Mouse (Mus musculus): ENCODE data around the gene Exoc6.
"Not testable (repeated sequence)": the region's sequence is repeated elsewhere in the genome, so short reads cannot be mapped to it uniquely, and the experiment has no call there.

The Exoc6 gene

DNA sequence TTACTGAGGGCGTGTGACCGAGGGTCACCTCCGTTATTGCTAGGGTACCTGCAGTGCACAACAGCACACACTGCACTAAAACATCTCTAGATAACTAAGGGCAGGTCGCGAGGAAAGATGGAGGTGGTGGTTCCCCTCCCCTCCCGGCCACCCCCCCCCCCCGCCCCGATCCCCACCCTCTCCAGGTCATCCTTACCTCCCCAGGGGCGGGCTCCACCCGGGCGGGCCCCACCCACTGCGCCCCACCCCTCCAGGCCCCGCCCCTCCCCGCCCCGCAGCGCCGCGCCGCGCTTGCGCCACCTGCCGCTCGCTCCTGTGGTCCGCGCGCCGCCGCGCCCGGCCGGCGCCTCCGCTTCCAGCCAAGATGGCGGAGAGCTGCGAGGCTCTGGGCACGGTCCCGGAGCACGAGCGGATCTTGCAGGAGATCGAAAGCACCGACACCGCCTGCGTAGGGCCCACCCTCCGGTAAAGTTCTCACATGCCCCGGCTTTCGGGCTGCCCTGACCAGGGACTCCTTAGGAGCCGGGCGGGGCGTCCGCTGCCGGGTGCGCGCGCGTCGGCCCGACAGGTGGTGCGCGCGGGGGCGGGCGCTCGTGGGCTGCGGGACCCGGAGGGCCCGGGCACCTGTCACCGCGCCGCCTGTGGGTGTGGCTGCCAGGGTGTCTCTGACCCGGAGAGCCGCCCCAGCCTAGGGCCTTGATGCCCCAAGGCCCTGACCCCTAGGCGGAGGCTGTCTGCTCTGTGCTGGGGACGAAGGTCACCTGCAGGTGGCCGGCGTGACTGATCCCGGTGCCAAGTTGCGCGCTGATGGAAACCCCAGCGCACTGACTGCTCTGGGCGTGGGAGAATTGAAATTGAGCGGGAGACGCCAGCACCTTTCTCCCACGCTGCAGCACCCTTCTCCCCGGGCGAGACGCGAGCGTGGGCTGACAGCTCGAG, at the start of gene Exoc6:
Exoc6 (plus strand) TSS at position 318 of the 939 bp plus-strand sequence.
- DNase-seq, result peak; percentile 71

DNA sequence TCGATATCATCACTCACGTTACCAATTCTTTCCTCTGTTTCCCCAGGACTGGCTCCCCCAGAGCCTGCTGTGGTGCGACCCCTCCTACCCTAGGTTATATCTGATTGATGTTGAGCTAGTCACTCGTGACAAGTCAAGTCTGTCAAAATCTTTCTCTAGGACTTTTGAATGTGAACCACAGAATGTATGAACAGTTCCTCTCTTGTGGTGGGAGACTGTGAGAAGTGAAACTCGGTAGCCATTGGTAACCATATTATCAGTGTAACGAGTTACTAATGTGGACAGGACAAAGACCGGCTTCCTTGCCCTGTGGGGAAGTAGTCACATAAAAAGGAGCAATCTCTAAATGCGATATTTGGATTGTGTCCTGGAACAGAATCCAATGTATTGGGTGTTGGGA, 47.2 kb upstream of the Exoc6 start:
- peak; percentile 60 for DNase-seq

GRCm38 (mm10) chr19:37506066-37506465, 44.2 kb upstream of the Exoc6 start:
- DNase-seq, result no peak

DNA sequence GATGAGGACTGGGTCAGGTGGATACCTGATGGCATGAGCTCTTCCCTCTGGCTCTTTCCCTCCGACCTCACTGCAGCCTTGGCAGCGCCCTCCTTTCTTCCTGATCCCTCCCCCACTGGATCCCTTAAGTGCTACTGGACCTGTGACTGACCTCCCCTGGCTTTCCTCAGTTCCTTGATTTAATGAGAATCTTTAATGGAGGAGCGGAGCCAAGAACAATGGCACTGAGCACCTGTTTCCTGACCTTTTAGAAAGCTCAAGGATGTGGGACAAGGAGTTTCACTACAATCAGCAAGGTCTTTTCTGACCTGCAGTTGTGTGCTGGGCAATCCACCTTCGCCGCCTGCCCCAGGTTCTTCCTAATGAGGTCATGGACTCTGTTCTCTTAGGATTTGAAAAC, 43.6 kb upstream of the Exoc6 start:
- no peak for DNase-seq

- DNase-seq, result peak; percentile 94
Measured at GRCm38 (mm10) chr19:37509725-37510124, 40.5 kb upstream of the Exoc6 start.

GRCm38 (mm10) chr19:37514811-37515292, 35.4 kb upstream of the Exoc6 start:
- DNase-seq, result peak; percentile 70

DNA sequence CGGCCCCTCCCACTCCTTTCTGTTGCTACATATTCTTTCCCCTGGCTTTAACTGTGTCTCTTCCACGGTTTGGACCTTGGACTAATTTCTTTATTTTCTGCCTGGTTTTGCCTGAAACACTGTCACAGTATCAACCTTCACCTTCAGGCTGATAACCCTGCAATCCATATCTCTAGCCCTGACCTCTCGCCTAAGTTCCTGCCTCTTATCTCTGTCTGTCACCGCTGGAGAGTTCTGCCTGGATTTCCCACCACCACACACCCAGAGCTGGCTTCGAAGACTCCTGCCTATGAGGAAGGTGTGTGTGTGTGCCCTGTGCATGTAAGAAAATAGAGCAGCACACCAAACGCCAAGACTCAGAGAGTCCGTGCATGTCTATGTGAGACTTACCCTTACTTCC, 32.8 kb upstream of the Exoc6 start:
- DNase-seq, result no peak

GRCm38 (mm10) chr19:37520740-37521433, 29.3 kb upstream of the Exoc6 start:
- DNase-seq, result no peak

DNA sequence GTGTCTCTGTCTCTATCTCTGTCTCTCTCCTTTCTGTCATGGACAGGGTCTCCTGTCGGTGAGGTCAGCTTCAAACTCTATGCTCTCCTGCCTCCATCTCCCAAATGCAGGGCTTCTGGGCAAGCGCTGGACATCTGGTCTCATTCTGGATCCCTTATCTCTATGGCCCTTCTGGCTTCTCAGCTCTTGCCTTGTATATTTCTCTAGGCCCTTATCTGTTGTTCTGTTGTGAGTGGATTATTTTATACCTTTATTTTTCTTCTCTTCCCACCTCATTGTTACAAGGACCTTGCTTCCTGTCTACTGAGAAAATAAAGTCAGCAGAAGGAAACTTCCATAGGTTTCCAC, 28.8 kb upstream of the Exoc6 start:
- no peak for DNase-seq

DNA sequence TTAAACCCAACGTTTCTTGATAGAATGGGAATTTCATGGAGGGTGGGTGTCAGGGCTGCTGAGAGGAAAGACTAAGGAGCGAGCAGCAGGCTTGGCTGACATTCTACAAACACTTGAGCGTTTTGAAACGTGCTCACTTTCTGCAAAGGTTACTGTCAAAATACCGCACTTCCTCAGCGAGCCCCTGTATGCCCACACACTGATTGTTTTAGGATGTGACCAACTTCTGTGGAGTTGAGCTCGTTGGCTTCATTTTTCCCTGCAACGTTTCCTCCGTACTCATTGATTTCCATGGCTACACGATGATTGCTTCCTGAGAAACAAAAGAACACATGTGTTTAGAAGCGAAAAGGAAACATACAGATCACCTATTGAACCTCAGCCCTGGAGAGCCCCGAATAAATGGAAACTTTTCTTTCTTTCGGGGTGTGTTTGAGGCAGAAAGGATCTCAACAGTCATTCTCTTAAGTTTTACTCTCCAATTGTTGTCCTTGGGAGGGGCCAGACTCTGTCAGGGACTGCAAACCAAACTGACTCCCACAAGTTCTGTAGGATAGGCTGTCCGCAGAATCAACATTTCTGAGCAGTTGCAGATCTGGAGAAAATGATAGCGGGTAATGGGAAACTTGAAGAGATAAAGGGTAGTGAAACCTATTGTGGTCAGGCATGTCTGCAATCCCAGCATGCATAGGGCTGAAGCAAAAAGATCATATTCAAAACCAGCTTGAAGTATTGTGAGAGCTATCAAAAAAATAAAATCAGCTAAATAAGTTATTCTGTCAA, 26.7 kb upstream of the Exoc6 start:
- DNase-seq, result peak; percentile 35

GRCm38 (mm10) chr19:37525925-37526324, 24.3 kb upstream of the Exoc6 start:
- DNase-seq, result no peak

- no peak for DNase-seq
Measured at GRCm38 (mm10) chr19:37526768-37527167, 23.4 kb upstream of the Exoc6 start.

GRCm38 (mm10) chr19:37527736-37528135, 22.5 kb upstream of the Exoc6 start:
- DNase-seq, result not testable (repeated sequence)

DNA sequence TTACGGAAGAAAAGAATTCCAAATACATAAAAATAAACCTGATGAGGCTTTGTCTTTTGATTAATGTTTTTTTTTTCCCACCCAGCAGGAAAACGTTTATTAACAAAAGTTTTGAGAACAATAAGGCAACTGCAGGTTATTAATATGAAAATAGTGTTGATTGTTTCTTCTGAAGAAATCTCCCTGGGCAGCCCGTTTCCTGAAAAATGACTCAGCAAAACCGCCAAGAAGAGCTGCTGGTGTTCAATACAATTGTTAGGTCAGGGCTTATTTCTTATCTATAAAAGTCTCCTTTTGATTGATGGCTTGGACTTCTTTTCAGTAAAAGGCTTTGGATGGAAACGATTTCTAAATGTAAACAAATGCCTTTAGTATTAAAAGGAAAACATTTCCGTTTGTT, 21.6 kb upstream of the Exoc6 start:
- DNase-seq, result no peak

DNA sequence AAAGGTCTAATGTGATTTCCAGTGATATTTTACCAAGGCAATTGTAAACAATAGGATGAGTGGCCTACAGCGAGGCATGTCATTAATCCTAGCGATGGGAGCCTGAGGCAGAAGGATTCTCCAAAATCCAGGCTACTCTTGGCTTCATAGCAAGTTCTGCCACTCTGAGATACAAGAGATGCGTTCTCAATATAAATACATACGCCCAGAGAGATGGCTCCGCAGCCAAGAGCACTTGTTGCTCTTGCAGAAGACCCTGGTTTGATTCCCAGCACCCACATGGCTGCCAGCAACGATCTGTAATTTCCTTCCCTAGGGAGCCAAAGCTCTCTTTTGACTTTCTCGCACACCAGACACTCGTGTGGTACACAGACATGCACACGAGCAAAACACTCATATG, 20.9 kb upstream of the Exoc6 start:
- no peak for DNase-seq

DNA sequence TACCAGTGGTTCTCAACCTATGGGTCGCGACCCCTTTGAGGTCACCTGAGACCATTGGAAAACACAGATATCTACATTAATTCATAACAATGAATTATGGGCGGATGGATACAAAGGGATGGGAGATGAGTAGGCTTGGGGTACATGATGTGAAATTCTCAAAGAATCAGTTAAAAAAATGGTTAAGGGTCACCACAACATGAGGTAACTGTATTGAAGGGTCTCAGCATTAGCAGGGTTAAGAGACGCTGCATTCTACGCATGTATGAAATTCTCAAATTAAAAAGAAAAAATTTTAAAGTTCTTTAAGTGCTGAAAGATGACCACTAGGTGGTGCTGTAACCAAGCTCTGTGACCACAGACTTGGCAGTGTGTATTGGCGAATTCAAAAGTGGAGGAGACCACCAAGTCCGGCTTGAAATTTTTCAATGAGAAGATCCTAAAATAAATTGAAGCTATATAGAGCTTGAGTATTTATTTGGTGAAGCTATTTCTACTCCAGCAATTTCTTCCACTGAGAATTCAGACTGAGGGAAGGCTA, 20.2 kb upstream of the Exoc6 start:
- DNase-seq, result peak; percentile 74

DNA sequence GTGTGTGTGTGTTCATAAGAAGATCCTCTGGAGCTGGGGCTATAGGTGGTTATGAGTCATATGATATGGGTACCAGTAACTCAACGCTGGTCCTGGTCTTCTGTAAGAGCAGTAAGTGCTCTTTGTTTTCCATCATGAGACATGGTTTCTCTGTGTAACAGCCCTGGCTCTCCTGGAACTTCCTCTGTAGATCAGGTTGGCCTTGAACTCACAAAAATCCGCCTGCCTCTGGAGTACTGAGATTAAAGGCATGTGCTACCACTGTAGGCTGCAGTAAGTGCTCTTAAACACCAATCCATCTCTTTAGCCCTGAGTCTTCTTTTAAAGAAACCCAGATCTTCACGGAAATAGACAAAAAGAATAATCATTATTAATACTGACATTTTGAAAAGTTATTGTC, 19.6 kb upstream of the Exoc6 start:
- DNase-seq, result no peak

GRCm38 (mm10) chr19:37531200-37531845, 18.9 kb upstream of the Exoc6 start:
- peak; percentile 45 for DNase-seq

DNA sequence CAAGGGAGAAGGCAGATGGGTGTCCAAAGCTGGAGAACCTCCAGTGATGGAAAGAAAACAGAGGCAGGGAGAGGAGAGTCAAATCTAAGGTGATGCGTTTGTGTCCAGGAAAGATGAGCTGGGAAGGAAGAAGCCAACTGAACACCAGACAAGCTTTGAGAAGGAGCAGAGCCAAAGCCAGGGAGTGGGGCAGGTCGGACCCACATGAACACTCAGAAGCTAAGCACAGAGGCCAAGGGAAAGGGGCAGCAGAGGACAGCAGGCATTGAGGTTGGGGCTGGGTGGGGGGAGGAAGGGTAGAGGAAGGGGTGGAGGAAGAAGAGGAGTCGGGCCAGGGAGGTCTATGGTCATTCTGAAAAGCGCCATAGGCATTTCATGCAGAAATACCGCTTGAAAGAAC, 17.0 kb upstream of the Exoc6 start:
- no peak for DNase-seq

DNA sequence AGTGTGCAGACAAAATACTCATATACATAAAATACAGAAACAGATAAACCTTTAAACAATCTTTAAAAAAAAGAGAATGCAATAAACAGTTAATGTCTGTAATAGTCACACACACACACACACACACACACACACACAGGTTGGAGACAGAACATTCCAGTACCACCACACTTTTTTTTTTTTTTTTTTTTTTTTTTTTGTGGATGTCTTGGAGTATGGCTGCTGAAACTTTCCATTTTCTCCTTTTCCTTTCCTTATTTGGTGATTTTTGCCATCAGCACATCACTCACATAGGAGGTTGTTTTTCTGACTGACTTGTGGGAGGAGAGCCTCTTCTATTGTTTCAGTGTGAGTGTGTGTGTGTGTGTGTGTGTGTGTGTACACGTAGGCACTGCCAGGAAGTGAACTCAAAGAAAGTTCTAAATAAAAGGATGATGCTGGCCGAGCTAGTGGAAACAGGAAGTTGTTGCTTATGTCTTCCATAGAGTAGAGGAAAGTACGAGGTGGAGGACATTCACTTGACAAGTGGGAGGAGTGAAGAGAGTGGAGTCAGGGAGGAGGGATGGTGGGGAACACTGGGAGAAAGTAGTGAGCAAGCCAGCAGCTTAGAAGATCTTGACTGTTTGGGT, 15.4 kb upstream of the Exoc6 start:
- peak; percentile 80 for DNase-seq

DNA sequence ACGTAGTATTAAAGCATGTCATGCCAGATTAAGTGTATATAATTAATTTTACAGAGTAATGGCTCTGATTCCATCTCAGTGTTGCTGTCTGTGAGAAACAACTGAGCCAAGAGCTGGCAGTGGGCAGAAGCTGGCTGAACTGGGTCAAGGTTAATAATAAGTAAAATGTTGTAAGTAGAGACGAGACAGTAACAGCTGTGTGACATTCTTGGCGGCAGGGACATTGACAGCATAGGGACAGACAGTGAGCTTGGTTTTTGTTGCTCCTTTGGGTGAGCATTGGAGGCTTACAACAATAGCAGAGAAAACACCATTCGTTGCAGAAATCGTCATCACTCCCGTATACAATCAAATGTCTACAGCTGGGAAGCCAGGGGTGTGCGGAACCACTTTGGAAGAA, 13.8 kb upstream of the Exoc6 start:
- no peak for DNase-seq

DNA sequence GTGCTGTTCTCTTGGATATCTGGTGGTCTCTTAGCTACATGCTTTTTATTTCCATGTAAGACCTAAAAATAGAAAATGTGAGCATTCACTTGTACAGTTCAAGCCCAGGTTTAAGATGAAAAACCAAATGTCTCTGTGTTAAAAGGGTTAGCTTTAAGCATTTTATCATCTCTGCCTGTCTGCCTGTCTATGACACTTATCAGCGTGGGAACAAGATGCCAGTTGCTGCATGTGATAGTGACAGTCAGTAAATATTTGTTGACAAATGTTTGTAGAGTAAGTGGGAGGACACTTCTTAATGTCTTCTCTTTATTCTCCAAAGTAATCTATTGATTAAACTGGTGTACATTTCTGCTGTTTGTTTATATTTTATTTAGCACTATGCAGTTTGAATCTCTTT, 12.5 kb upstream of the Exoc6 start:
- DNase-seq, result no peak
